Mouse (Mus musculus): ENCODE results near the gene Kcnq4. TPM values are rescaled to one million over a fixed set of nuclear protein-coding genes. Genes with fewer than 3 reads are reported as not detected.

Gene Kcnq4
- polyA plus RNA-seq, 1 experiment from 2014 or later = 0.64 TPM

GRCm38 (mm10) chr4:120697799-120698484 lies 50.5 kb downstream of the Kcnq4 start:
- ATAC-seq (replicated peaks; ENCODE audit: insufficient number of reproducible peaks, insufficient read depth, low FRiP score, low read depth) = no peak; the same call in 1 of the 2 replicates
- Histone ChIP-seq H3K9me3 (replicated peaks) (no peaks in the 10 kb centered on the region), H3K27ac (no peak overlapping the region), H3K36me3 (no peaks in the 10 kb centered on the region), H3K4me1 (replicated peaks) (0 out of 2 replicates have a peak, but pooled peaks cover 2% of the 10 kb centered on the region), H3K27me3 (peaks cover 60% of the 10 kb centered on the region), H3K4me2 (peak overlapping the region; percentile 15; the same call in 1 of the 2 replicates), H3K4me3 (no peak overlapping the region), H3K9ac (no peak overlapping the region)
- 17% methylated on average over 35 of the region's 35 CpGs for WGBS

GRCm38 (mm10) chr4:120697353-120697752 lies 51.1 kb downstream of the Kcnq4 start:
- WGBS = 87% methylated on average over 8 of the region's 8 CpGs
- no peaks in the 10 kb centered on the region for H3K9me3 ChIP-seq (replicated peaks)
- peaks cover 54% of the 10 kb centered on the region for H3K27me3 ChIP-seq
- H3K4me2 ChIP-seq = no peak overlapping the region
- no peaks in the 10 kb centered on the region for H3K36me3 ChIP-seq
- H3K4me1 ChIP-seq (replicated peaks) = 0 out of 2 replicates have a peak, but pooled peaks cover 2% of the 10 kb centered on the region
- ATAC-seq (replicated peaks; ENCODE audit: insufficient number of reproducible peaks, insufficient read depth, low FRiP score, low read depth) = no peak
- no peak overlapping the region for H3K9ac ChIP-seq
- H3K27ac ChIP-seq = no peak overlapping the region
- no peak overlapping the region for H3K4me3 ChIP-seq

GRCm38 (mm10) chr4:120692717-120693116 lies 55.7 kb downstream of the Kcnq4 start:
- Histone ChIP-seq H3K9me3 (replicated peaks) (no peaks in the 10 kb centered on the region), H3K4me3 (no peak overlapping the region), H3K27ac (no peak overlapping the region), H3K27me3 (peaks cover 23% of the 10 kb centered on the region), H3K9ac (no peak overlapping the region), H3K4me2 (no peak overlapping the region), H3K36me3 (no peaks in the 10 kb centered on the region), H3K4me1 (replicated peaks) (0 out of 2 replicates have a peak, but pooled peaks cover 2% of the 10 kb centered on the region)
- ATAC-seq (replicated peaks; ENCODE audit: insufficient number of reproducible peaks, insufficient read depth, low FRiP score, low read depth) = no peak
- 39% methylated on average over 10 of the region's 10 CpGs for WGBS

GRCm38 (mm10) chr4:120689317-120689716 lies 59.1 kb downstream of the Kcnq4 start:
- Histone ChIP-seq H3K9me3 (replicated peaks) (no peaks in the 10 kb centered on the region), H3K4me2 (no peak overlapping the region), H3K36me3 (no peaks in the 10 kb centered on the region), H3K9ac (no peak overlapping the region), H3K27me3 (peaks cover 7% of the 10 kb centered on the region; the same call in 1 of the 2 replicates), H3K4me3 (no peak overlapping the region), H3K27ac (no peak overlapping the region), H3K4me1 (replicated peaks) (no peaks in the 10 kb centered on the region)
- WGBS = 65% methylated on average over 6 of the region's 6 CpGs
- ATAC-seq (replicated peaks; ENCODE audit: insufficient number of reproducible peaks, insufficient read depth, low FRiP score, low read depth) = no peak

- 62% methylated on average over 6 of the region's 6 CpGs for WGBS
- H3K4me1 ChIP-seq (replicated peaks) = no peaks in the 10 kb centered on the region
- H3K36me3 ChIP-seq = no peaks in the 10 kb centered on the region
- H3K4me3 ChIP-seq = no peak overlapping the region
- H3K27ac ChIP-seq = no peak overlapping the region
- H3K4me2 ChIP-seq = no peak overlapping the region
- H3K27me3 ChIP-seq = no peaks in the 10 kb centered on the region
- no peaks in the 10 kb centered on the region for H3K9me3 ChIP-seq (replicated peaks)
- H3K9ac ChIP-seq = no peak overlapping the region
- no peak for ATAC-seq (replicated peaks; ENCODE audit: insufficient number of reproducible peaks, insufficient read depth, low FRiP score, low read depth)
Measured at GRCm38 (mm10) chr4:120687282-120687681, 61.1 kb downstream of the Kcnq4 start.

- Histone ChIP-seq H3K9ac (no peak overlapping the region), H3K4me3 (no peak overlapping the region), H3K9me3 (replicated peaks) (no peaks in the 10 kb centered on the region), H3K27me3 (no peaks in the 10 kb centered on the region), H3K27ac (no peak overlapping the region), H3K36me3 (no peaks in the 10 kb centered on the region), H3K4me1 (replicated peaks) (no peaks in the 10 kb centered on the region), H3K4me2 (no peak overlapping the region)
- WGBS = 49% methylated on average over 9 of the region's 9 CpGs
- ATAC-seq (replicated peaks; ENCODE audit: insufficient number of reproducible peaks, insufficient read depth, low FRiP score, low read depth) = no peak
Measured at GRCm38 (mm10) chr4:120683278-120683997, 65.0 kb downstream of the Kcnq4 start.

GRCm38 (mm10) chr4:120682168-120682567 lies 66.2 kb downstream of the Kcnq4 start:
- ATAC-seq (replicated peaks; ENCODE audit: insufficient number of reproducible peaks, insufficient read depth, low FRiP score, low read depth) = no peak
- no peaks in the 10 kb centered on the region for H3K36me3 ChIP-seq
- no peak overlapping the region for H3K27ac ChIP-seq
- H3K4me2 ChIP-seq = no peak overlapping the region
- no peak overlapping the region for H3K4me3 ChIP-seq
- no peaks in the 10 kb centered on the region for H3K4me1 ChIP-seq (replicated peaks)
- H3K9me3 ChIP-seq (replicated peaks) = no peaks in the 10 kb centered on the region
- WGBS = 29% methylated on average over 10 of the region's 10 CpGs
- no peak overlapping the region for H3K9ac ChIP-seq
- H3K27me3 ChIP-seq = no peaks in the 10 kb centered on the region

GRCm38 (mm10) chr4:120680953-120681352 lies 67.5 kb downstream of the Kcnq4 start:
- no peaks in the 10 kb centered on the region for H3K36me3 ChIP-seq
- ATAC-seq (replicated peaks; ENCODE audit: insufficient number of reproducible peaks, insufficient read depth, low FRiP score, low read depth) = no peak
- H3K9me3 ChIP-seq (replicated peaks) = no peaks in the 10 kb centered on the region

GRCm38 (mm10) chr4:120675640-120676039 lies 72.8 kb downstream of the Kcnq4 start:
- Histone ChIP-seq H3K9ac (no peak overlapping the region), H3K9me3 (replicated peaks) (no peaks in the 10 kb centered on the region), H3K27me3 (no peaks in the 10 kb centered on the region), H3K4me3 (no peak overlapping the region), H3K27ac (no peak overlapping the region), H3K4me1 (replicated peaks) (0 out of 2 replicates have a peak, but pooled peaks cover 4% of the 10 kb centered on the region), H3K4me2 (no peak overlapping the region), H3K36me3 (no peaks in the 10 kb centered on the region)
- no peak for ATAC-seq (replicated peaks; ENCODE audit: insufficient number of reproducible peaks, insufficient read depth, low FRiP score, low read depth)
- 74% methylated on average over 2 of the region's 2 CpGs for WGBS

More at GRCm38 (mm10) chr4:120680953-120681352, 67.5 kb downstream of the Kcnq4 start:
- no peak overlapping the region for H3K4me2 ChIP-seq
- no peak overlapping the region for H3K27ac ChIP-seq
- WGBS = 57% methylated on average over 7 of the region's 7 CpGs
- no peak overlapping the region for H3K4me3 ChIP-seq
- H3K9ac ChIP-seq = no peak overlapping the region
- no peaks in the 10 kb centered on the region for H3K4me1 ChIP-seq (replicated peaks)
- no peaks in the 10 kb centered on the region for H3K27me3 ChIP-seq

GRCm38 (mm10) chr4:120674775-120675451 lies 73.5 kb downstream of the Kcnq4 start:
- H3K4me2 ChIP-seq = no peak overlapping the region
- H3K9me3 ChIP-seq (replicated peaks) = no peaks in the 10 kb centered on the region
- H3K4me1 ChIP-seq (replicated peaks) = 0 out of 2 replicates have a peak, but pooled peaks cover 4% of the 10 kb centered on the region
- WGBS = 30% methylated on average over 8 of the region's 8 CpGs
- H3K4me3 ChIP-seq = no peak overlapping the region
- no peak overlapping the region for H3K27ac ChIP-seq
- H3K27me3 ChIP-seq = no peaks in the 10 kb centered on the region
- no peak for ATAC-seq (replicated peaks; ENCODE audit: insufficient number of reproducible peaks, insufficient read depth, low FRiP score, low read depth)
- no peak overlapping the region for H3K9ac ChIP-seq
- no peaks in the 10 kb centered on the region for H3K36me3 ChIP-seq

GRCm38 (mm10) chr4:120673606-120674005 lies 74.8 kb downstream of the Kcnq4 start:
- no peaks in the 10 kb centered on the region for H3K27me3 ChIP-seq
- H3K27ac ChIP-seq = no peak overlapping the region
- 0 out of 2 replicates have a peak, but pooled peaks cover 4% of the 10 kb centered on the region for H3K4me1 ChIP-seq (replicated peaks)
- no peaks in the 10 kb centered on the region for H3K36me3 ChIP-seq
- H3K4me2 ChIP-seq = no peak overlapping the region
- H3K9ac ChIP-seq = no peak overlapping the region
- no peaks in the 10 kb centered on the region for H3K9me3 ChIP-seq (replicated peaks)
- WGBS = 86% methylated on average over 3 of the region's 3 CpGs
- ATAC-seq (replicated peaks; ENCODE audit: insufficient number of reproducible peaks, insufficient read depth, low FRiP score, low read depth) = no peak
- H3K4me3 ChIP-seq = no peak overlapping the region
